Mouse (Mus musculus): ENCODE measurements at regions not wholly inside any gene's neighbourhood (a gene's known extent, or its start where the extent isn't known, plus 50 kb on each side); places are given as distances from the start of the nearest gene placed in this dataset.
A peak's percentile ranks its signal among the peaks of the same experiment; 100 is the strongest.

GRCm38 (mm10) chr12:77811276-77811675 lies 382.8 kb upstream of the Gm6657 start:
- DNase-seq = peak; percentile 10
- no peaks in the 10 kb centered on the region for H3K4me1 ChIP-seq (ENCODE audit: control insufficient read depth, insufficient read depth, low read length)
- 48% methylated on average over 2 of the region's 2 CpGs for WGBS
- TF ChIP-seq CTCF (IDR thresholded peaks at IDR 0.05; ENCODE audit: insufficient read depth, low read length) = peak; percentile 31; the same call in 1 of the 2 replicates
- no peak for TF ChIP-seq POLR2A (IDR thresholded peaks at IDR 0.05; ENCODE audit: borderline replicate concordance, extremely low read depth, low read depth, low read length)
- no peak overlapping the region for H3K4me3 ChIP-seq (replicated peaks; ENCODE audit: extremely low read depth, low read depth, low read length)

- TF ChIP-seq CTCF (IDR thresholded peaks at IDR 0.05; ENCODE audit: insufficient read depth, low read length) = no peak
- no peak for TF ChIP-seq POLR2A (IDR thresholded peaks at IDR 0.05; ENCODE audit: borderline replicate concordance, extremely low read depth, low read depth, low read length)
- no peak for DNase-seq
- WGBS = 94% methylated on average over 16 of the region's 16 CpGs
- Histone ChIP-seq H3K4me3 (replicated peaks; ENCODE audit: extremely low read depth, low read depth, low read length) (no peak overlapping the region), H3K4me1 (ENCODE audit: control insufficient read depth, insufficient read depth, low read length) (no peaks in the 10 kb centered on the region)
Observed at GRCm38 (mm10) chr12:77819456-77819855, 374.6 kb upstream of the Gm6657 start.

GRCm38 (mm10) chr12:77823381-77824030 lies 370.5 kb upstream of the Gm6657 start:
- Histone ChIP-seq H3K4me1 (ENCODE audit: control insufficient read depth, insufficient read depth, low read length) (no peaks in the 10 kb centered on the region), H3K4me3 (replicated peaks; ENCODE audit: extremely low read depth, low read depth, low read length) (no peak overlapping the region)
- 21% methylated on average over 3 of the region's 3 CpGs for WGBS
- DNase-seq = no peak
- TF ChIP-seq POLR2A (IDR thresholded peaks at IDR 0.05; ENCODE audit: borderline replicate concordance, extremely low read depth, low read depth, low read length) (no peak), CTCF (IDR thresholded peaks at IDR 0.05; ENCODE audit: insufficient read depth, low read length) (no peak)

GRCm38 (mm10) chr12:77833411-77834169 lies 360.5 kb upstream of the Gm6657 start:
- H3K4me1 ChIP-seq (ENCODE audit: control insufficient read depth, insufficient read depth, low read length) = no peaks in the 10 kb centered on the region

GRCm38 (mm10) chr12:77834891-77835290 lies 359.2 kb upstream of the Gm6657 start:
- TF ChIP-seq POLR2A (IDR thresholded peaks at IDR 0.05; ENCODE audit: borderline replicate concordance, extremely low read depth, low read depth, low read length) (no peak), CTCF (IDR thresholded peaks at IDR 0.05; ENCODE audit: insufficient read depth, low read length) (no peak)
- no peak overlapping the region for H3K4me3 ChIP-seq (replicated peaks; ENCODE audit: extremely low read depth, low read depth, low read length)
- no peaks in the 10 kb centered on the region for H3K4me1 ChIP-seq (ENCODE audit: control insufficient read depth, insufficient read depth, low read length)
- DNase-seq = no peak
- WGBS = 81% methylated on average over 1 of the region's 1 CpGs

More at GRCm38 (mm10) chr12:77833411-77834169, 360.5 kb upstream of the Gm6657 start:
- TF ChIP-seq POLR2A (IDR thresholded peaks at IDR 0.05; ENCODE audit: borderline replicate concordance, extremely low read depth, low read depth, low read length) (no peak), CTCF (IDR thresholded peaks at IDR 0.05; ENCODE audit: insufficient read depth, low read length) (no peak)
- no peak overlapping the region for H3K4me3 ChIP-seq (replicated peaks; ENCODE audit: extremely low read depth, low read depth, low read length)
- 92% methylated on average over 9 of the region's 9 CpGs for WGBS
- no peak for DNase-seq

- no peak for TF ChIP-seq CTCF (IDR thresholded peaks at IDR 0.05; ENCODE audit: insufficient read depth, low read length)
- TF ChIP-seq POLR2A (IDR thresholded peaks at IDR 0.05; ENCODE audit: borderline replicate concordance, extremely low read depth, low read depth, low read length) = no peak
- 76% methylated on average over 2 of the region's 2 CpGs for WGBS
- Histone ChIP-seq H3K4me1 (ENCODE audit: control insufficient read depth, insufficient read depth, low read length) (no peaks in the 10 kb centered on the region), H3K4me3 (replicated peaks; ENCODE audit: extremely low read depth, low read depth, low read length) (no peak overlapping the region)
- no peak for DNase-seq
Observed at GRCm38 (mm10) chr12:77836231-77836630, 357.8 kb upstream of the Gm6657 start.

- no peak for DNase-seq
- 85% methylated on average over 7 of the region's 7 CpGs for WGBS
- Histone ChIP-seq H3K4me3 (replicated peaks; ENCODE audit: extremely low read depth, low read depth, low read length) (no peak overlapping the region), H3K4me1 (ENCODE audit: control insufficient read depth, insufficient read depth, low read length) (no peaks in the 10 kb centered on the region)
- TF ChIP-seq CTCF (IDR thresholded peaks at IDR 0.05; ENCODE audit: insufficient read depth, low read length) (no peak), POLR2A (IDR thresholded peaks at IDR 0.05; ENCODE audit: borderline replicate concordance, extremely low read depth, low read depth, low read length) (no peak)
Observed at GRCm38 (mm10) chr12:77841844-77842415, 352.1 kb upstream of the Gm6657 start.

- TF ChIP-seq CTCF (IDR thresholded peaks at IDR 0.05; ENCODE audit: insufficient read depth, low read length) (no peak), POLR2A (IDR thresholded peaks at IDR 0.05; ENCODE audit: borderline replicate concordance, extremely low read depth, low read depth, low read length) (no peak)
- Histone ChIP-seq H3K4me3 (replicated peaks; ENCODE audit: extremely low read depth, low read depth, low read length) (no peak overlapping the region), H3K4me1 (ENCODE audit: control insufficient read depth, insufficient read depth, low read length) (no peaks in the 10 kb centered on the region)
- WGBS = 26% methylated on average over 9 of the region's 9 CpGs
- DNase-seq = no peak
Observed at GRCm38 (mm10) chr12:77852595-77853577, 341.2 kb upstream of the Gm6657 start.

Data from lung, adult 2 months (tissue).